Mouse (Mus musculus): ENCODE data around the gene Cmss1.

DNA sequence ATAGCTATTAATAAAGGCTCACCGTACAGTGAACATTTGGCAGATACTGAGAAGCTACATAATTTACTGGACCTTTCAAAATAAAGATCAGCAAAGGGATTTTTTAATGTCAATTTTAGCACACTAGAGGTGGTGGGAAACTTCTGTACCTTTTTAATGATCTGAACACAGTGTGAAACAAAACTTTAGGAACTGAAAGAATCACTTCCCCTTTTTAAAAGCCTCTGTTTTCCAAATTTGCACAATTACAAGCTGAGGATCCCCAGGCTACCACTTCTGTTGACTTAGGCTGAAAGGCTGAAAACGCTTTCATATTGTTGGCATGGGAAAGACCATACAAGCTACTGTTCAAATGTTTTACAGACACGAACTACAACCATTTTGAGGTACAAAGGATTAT lies 56.6 kb downstream of the Cmss1 start:
- no peak for TF ChIP-seq CTCF (IDR thresholded peaks at IDR 0.05; ENCODE audit: low read depth)
- no peak for TF ChIP-seq EP300 (IDR thresholded peaks at IDR 0.05; ENCODE audit: low read depth)
